Mouse (Mus musculus) kidney, postnatal 14 days (tissue): ENCODE results near the gene Eipr1.
A peak's percentile ranks its signal among the peaks of the same experiment; 100 is the strongest.

ENCODE experiments used
- DNase-seq: peaks from one replicate; pipeline ENCODE4 v3.0.0; 2022; ENCODE audit warnings: mixed read lengths

Gene Eipr1

GRCm38 (mm10) chr12:28829502-28829901 lies 77.9 kb downstream of the Eipr1 start:
- no peak for DNase-seq

DNA sequence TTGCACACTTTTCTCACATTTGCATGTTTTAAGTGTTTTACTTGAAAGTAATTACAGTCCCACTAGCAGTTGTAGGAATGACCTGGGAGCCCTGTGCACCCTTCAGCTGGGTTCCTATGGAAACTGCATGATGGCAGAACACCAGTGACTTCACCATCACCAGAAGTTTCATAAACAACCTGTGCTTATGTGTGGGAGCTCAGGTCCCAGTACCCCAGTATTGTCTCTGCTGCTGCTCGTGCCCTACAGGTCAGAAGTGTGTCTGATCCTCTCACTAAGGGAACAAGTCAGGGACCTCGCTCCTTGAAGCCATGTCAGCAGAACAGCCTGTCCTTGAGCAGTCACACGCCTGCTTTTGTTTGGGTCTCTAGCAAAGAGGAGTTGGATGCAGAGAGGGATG lies 78.9 kb downstream of the Eipr1 start:
- no peak for DNase-seq

GRCm38 (mm10) chr12:28831066-28831733 lies 79.6 kb downstream of the Eipr1 start:
- DNase-seq = peak; percentile 68

- no peak for DNase-seq
Observed at GRCm38 (mm10) chr12:28834266-28834665, 82.7 kb downstream of the Eipr1 start.

GRCm38 (mm10) chr12:28835683-28836082 lies 84.1 kb downstream of the Eipr1 start:
- no peak for DNase-seq

DNA sequence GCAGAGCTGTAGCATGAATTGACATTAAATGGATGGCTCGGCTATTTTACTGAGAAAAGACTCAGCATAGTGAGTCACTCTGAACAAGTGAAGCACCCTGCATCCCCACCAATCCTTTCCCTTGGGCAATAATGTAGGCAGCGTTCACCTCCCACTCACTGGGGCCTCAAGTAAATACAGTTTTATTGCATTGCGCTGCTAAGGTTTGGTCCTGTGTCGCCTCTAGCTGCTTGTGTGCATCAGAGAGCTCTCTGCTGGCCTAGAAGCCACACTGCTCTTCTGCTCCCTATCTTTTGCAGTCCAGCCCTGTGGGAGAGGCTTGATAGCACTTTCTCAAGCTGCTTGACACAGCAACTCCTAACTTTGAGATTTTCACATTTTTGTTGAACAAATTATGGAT lies 86.7 kb downstream of the Eipr1 start:
- no peak for DNase-seq

DNA sequence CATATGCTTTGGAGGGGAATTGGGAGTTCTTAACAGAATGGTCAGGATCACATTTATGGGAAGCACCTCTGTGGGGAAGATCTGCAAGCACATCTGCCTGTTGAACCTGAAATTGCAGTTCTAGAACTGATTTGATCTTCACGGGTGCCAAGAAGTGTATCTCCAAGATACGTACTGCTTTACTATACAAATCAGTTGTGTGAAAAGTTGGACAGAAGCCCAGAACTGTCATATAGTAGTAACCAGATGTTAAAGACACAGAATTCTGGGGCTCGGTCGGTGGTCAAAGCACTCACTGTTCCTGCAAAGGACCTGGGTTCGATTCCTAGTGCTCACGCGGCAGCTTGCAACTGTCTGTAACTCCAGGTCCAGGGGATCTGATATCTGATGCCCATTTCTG lies 87.4 kb downstream of the Eipr1 start:
- DNase-seq = no peak

- DNase-seq = no peak
Observed at GRCm38 (mm10) chr12:28841179-28841698, 89.6 kb downstream of the Eipr1 start.

GRCm38 (mm10) chr12:28845811-28846210 lies 94.2 kb downstream of the Eipr1 start:
- DNase-seq = no peak

- peak; percentile 29 for DNase-seq
Observed at GRCm38 (mm10) chr12:28847401-28847800, 95.8 kb downstream of the Eipr1 start.

- DNase-seq = no peak
Observed at GRCm38 (mm10) chr12:28848726-28849612, 97.4 kb downstream of the Eipr1 start.

DNA sequence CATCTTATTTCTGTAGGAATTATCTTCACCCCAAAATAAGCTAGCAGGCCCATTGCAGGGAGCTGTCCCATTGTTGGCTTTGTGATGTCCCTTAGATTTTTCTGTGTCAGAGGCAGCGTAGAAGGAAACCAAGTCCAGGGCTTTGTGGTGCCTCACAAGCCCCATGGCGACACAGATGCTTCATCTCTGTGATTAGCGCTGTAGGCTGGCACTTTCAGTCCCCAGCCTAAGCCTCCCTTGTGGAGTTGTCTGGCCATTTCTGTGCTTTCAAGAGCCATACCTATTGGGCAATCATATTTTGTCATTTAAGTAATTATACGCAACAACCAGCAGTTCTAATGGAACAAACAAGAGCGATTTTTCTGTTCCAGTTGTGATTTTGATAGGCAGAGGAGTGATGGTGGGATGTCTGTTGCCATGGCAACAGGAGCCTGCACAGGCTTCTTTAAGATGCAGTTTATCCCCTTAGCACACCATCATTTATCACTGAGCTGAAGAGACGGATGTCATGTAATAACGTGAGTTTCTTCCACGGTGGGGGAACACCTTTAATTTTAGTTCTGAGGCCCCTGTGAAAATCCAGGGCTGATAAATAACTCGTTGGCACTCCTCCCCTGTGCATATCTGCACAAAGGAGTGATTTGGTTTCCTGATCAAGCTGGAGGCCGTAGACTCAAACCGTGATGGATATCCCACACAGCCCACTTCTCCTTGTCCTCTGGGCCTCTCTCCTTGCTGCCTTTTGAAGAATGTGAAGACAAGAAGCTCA lies 108.1 kb downstream of the Eipr1 start:
- no peak for DNase-seq

DNA sequence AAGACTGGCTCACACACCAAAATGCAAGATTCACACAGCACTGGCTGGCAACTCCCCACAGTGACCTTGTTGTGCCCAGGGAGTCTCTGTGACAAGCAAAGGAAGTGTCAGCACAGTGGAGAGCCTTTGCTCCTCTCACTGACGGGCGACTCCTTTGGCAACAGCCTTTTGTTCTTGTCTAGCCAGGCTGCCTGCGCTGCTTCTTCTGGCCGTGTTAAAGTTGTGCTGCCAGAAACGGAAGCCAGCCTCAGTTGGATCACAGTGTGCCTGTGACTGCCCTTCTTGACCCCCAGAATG lies 108.6 kb downstream of the Eipr1 start:
- no peak for DNase-seq

GRCm38 (mm10) chr12:28863260-28863659 lies 111.7 kb downstream of the Eipr1 start:
- peak; percentile 5 for DNase-seq

- DNase-seq = no peak
Observed at GRCm38 (mm10) chr12:28866121-28866520, 114.5 kb downstream of the Eipr1 start.

GRCm38 (mm10) chr12:28868794-28869193 lies 117.2 kb downstream of the Eipr1 start:
- DNase-seq = no peak

DNA sequence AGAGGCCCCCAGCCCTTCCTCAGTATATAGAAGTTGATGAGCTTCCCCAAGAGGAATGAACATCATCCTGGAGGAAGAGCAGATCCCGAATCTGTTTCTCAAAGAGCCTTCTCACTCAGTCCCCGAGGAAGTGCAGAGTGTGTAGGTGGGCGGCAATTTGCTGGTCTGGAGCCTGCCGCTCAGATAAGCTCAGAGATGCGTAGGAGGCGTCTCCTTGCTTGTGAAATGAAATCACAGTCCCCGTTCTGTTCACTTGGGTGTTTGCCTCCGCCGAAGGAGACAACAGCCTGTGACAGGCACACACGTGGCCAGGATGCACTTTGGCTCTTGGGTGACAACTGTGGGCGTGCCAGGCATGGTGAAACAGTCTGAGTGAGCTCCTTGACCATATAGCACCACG lies 120.7 kb downstream of the Eipr1 start:
- DNase-seq = peak; percentile 7

DNA sequence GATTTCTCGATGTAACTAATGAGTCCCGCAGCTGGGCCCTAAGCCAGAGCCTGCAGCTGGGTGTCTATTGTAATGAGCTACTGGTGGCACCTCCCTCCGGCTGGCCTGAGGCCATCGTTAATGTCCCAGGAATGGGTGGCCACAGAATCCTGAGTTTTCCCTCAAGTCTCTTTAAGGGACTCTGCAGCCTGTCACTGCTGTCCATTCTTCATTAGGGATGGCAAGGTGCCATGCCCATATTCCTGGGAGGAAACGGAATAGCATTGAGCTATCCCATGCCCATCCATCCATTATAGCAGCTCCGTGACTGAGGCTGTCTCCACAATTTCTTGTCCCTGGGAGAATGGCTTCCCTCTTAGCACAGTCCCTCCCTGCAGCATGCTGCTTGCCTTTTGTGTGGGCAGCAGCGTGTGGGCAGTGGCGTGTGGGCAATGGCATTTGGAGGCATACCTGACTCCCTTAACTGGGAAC lies 123.2 kb downstream of the Eipr1 start:
- DNase-seq = peak; percentile 8

DNA sequence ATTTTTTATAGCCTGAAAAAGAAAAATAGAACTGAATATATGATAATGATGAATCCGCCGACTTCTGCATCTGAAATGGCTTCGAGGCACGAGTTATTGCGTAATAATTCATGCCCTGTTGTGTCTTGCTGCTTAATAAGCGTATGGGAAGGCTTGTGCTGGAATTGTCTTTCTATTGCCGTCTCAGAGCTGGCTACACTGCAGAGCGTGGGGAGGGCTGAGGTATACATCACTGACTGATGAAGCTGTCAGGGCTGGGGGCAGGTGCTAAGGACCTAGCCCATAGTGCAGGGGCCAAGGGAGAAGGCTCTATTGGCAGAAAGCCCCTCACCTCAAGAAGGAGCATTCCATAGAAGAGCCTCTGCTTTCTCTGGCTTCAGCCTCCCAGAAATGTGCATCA lies 123.9 kb downstream of the Eipr1 start:
- no peak for DNase-seq

DNA sequence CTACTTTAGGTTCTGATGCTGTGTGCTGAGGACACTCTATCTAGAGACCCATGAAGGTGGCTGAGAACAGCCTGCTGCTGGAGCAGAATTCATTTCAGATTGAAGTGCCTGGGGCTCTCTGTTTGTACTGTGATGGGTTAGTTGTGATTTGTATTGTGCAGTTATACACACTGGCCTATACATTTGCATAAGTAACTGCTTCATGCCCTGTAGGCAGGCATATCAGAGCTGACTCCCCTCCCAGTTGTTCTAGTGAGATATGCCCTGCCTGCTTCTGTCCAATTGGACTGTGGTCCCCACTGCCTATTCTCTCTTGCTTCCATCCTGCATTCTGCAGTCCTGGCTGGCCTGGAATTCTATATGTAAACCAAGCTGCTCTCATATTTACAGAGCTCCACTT lies 128.9 kb downstream of the Eipr1 start:
- DNase-seq = no peak

- no peak for DNase-seq
Observed at GRCm38 (mm10) chr12:28887712-28888111, 136.1 kb downstream of the Eipr1 start.

DNA sequence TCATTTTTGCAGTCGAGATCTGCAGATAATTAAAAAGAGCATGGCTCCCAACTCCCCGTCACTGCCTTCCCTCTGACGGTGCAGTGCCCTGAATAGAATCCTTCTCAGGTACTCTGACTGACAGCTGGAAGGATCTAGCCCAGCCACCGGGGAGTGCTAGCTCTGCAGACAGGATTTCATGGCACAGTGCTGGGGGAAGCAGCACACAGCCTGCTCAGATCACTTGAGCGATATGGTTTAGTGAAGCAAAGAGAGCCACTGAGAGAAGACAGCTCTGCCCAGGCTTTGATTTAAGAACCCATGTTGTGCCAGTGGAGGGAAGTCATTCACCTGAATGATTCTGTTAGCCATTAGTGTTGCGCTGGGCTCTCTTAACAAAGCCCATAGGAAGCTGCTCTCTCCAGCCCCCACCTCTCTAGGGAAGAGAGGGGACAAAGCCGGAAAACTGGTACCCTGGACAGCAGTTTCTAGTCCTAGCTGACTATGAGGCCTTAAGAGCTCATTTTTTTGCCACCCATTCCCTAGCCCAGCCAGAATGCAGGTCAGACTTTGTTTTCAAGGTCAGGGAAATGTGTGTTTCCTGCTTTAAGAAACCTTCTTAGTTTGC lies 137.6 kb downstream of the Eipr1 start:
- DNase-seq = no peak

- no peak for DNase-seq
Observed at GRCm38 (mm10) chr12:28891523-28891922, 139.9 kb downstream of the Eipr1 start.
